Mouse (Mus musculus): ENCODE data around the gene Zfp609. TPM values are rescaled to one million over a fixed set of nuclear protein-coding genes. Genes with fewer than 3 reads are reported as not detected.

Gene Zfp609
- polyA plus RNA-seq, 1 experiment from 2014 or later, result 8.1 TPM

- no peaks in the 10 kb centered on the region for H3K9me3 ChIP-seq (replicated peaks; ENCODE audit: control insufficient read depth, low read length)
- H3K4me3 ChIP-seq (ENCODE audit: low read depth, low read length), result peak overlapping the region; percentile 36
- H3K4me2 ChIP-seq, result peak overlapping the region; percentile 90
- no peak overlapping the region for H3K9ac ChIP-seq (ENCODE audit: low read depth, low read length)
- 13% methylated on average over 5 of the region's 5 CpGs for WGBS (ENCODE audit: insufficient replicate concordance)
- no peaks in the 10 kb centered on the region for H3K27me3 ChIP-seq (ENCODE audit: control insufficient read depth, insufficient read depth, low read length)
- H3K4me1 ChIP-seq (ENCODE audit: control insufficient read depth, insufficient read depth, low read length), result peaks cover 34% of the 10 kb centered on the region
- H3K27ac ChIP-seq (ENCODE audit: low read depth, low read length), result peak overlapping the region; percentile 81
- no peak for ATAC-seq (replicated peaks; ENCODE audit: insufficient number of reproducible peaks, low FRiP score, low TSS enrichment)
- no peaks in the 10 kb centered on the region for H3K36me3 ChIP-seq (ENCODE audit: control insufficient read depth, insufficient read depth, low read length)
Observed at GRCm38 (mm10) chr9:65679181-65679761, 148.1 kb downstream of the Zfp609 start.

DNA sequence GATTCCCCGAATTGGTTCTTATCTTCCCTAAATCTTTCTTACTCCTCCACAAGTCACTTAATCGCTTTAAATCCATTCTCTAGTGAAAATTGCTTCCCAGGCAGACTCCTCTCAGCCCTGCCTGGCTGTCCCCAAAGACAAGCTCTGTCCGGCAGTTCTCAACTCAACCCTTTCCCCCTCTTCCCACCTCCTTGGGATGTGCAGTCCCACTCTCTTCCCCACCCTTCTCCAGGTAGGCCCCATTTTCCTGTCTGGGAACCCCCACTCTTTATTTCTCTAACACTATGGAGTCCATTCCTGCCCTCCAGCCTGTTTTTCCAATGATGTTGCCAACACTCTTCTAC is 150.3 kb downstream of the Zfp609 start:
- peak overlapping the region; percentile 78 for H3K4me3 ChIP-seq (ENCODE audit: low read depth, low read length)
- H3K9me3 ChIP-seq (replicated peaks; ENCODE audit: control insufficient read depth, low read length), result no peaks in the 10 kb centered on the region
- WGBS (ENCODE audit: insufficient replicate concordance), result 2% methylated on average over 3 of the region's 3 CpGs
- peak overlapping the region; percentile 83 for H3K9ac ChIP-seq (ENCODE audit: low read depth, low read length)
- peak overlapping the region; percentile 90 for H3K4me2 ChIP-seq
- H3K27me3 ChIP-seq (ENCODE audit: control insufficient read depth, insufficient read depth, low read length), result no peaks in the 10 kb centered on the region
- ATAC-seq (replicated peaks; ENCODE audit: insufficient number of reproducible peaks, low FRiP score, low TSS enrichment), result no peak
- H3K27ac ChIP-seq (ENCODE audit: low read depth, low read length), result peak overlapping the region; percentile 62
- H3K36me3 ChIP-seq (ENCODE audit: control insufficient read depth, insufficient read depth, low read length), result no peaks in the 10 kb centered on the region
- peaks cover 42% of the 10 kb centered on the region for H3K4me1 ChIP-seq (ENCODE audit: control insufficient read depth, insufficient read depth, low read length)

DNA sequence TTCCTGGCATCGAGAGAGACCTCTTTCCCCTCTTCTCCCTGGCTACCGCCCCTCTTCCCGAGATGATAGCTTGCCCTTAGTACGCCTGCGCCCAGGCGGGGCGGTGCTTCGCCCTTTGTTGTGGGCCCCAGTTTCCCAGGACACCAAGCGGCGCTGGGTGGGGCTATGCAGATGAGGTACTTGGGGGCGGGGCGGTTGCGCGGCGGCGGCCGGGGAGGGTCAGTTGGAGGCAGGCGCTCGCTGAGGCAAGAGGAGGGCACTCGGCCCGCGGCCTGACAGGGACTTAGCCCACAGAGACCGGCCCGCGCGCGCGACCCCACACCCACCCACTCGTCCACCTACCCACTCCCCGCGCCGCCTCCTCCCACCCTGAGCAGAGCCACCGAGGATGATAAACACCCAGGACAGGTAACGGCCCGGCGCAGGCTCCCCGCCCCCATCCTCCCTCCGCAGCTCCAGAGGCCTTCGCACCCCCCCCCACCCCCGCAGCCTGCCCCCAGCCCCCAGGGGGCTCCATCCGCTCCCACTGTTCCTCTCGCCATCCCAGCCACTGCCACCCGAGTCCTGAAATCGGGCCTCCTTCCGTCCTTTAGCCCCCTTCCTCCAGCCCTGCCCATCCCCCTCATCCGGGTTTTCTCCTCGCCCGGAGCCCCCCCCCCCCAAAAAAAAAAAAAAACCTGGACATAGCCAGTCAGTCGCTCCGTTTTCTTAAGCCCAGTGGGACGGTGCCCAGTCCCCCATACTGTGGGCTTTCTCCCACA is 150.8 kb downstream of the Zfp609 start:
- Histone ChIP-seq H3K36me3 (ENCODE audit: control insufficient read depth, insufficient read depth, low read length) (no peaks in the 10 kb centered on the region), H3K4me2 (peak overlapping the region; percentile 90), H3K9ac (ENCODE audit: low read depth, low read length) (peak overlapping the region; percentile 83), H3K9me3 (replicated peaks; ENCODE audit: control insufficient read depth, low read length) (no peaks in the 10 kb centered on the region), H3K4me1 (ENCODE audit: control insufficient read depth, insufficient read depth, low read length) (peaks cover 45% of the 10 kb centered on the region), H3K4me3 (ENCODE audit: low read depth, low read length) (peak overlapping the region; percentile 78), H3K27me3 (ENCODE audit: control insufficient read depth, insufficient read depth, low read length) (no peaks in the 10 kb centered on the region), H3K27ac (ENCODE audit: low read depth, low read length) (peak overlapping the region; percentile 62)
- peak; percentile 91 for ATAC-seq (replicated peaks; ENCODE audit: insufficient number of reproducible peaks, low FRiP score, low TSS enrichment)
- 2% methylated on average over 45 of the region's 51 CpGs for WGBS (ENCODE audit: insufficient replicate concordance)

DNA sequence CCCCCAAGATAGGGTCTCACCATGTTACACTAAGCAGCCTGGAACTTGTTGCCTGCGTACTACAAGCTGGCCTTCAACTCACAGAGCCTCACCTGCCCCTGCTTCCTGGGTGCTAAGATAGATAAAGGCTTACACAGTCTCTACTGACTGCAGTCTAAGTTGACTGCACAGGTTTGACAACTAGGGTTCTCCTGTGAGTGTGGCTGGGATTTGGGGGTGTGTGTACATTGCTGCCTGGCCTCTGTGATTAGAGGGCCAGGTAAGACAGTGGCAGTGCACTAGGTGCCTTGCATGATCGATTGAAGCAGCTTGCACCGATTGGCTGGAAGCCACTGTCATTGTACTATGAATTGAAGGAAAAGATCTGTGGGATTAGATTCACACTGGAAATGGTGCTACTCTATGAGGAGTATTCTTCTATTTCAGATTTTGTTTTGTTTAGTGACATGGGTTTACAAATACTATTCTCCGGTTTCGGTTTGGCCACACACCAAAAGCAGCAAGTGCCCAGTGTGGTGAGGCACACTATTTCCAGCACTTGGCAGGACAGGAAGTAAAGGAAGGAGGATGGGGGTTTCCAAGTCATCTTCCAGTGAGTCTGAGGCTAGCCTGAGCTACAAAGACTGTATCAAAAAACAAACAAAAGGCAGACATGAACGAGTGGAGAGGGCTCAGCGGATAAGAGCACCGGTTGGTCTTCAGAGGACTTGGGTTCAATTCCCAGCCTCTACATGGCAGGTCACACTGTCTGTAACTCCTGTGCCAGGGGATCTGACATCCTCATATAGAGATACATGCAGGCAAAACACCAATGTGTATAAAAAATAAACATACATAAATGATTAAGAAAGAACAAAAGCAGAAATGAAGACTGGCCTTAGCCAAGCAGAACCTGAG is 151.7 kb downstream of the Zfp609 start:
- Histone ChIP-seq H3K36me3 (ENCODE audit: control insufficient read depth, insufficient read depth, low read length) (no peaks in the 10 kb centered on the region), H3K4me2 (peak overlapping the region; percentile 90), H3K9me3 (replicated peaks; ENCODE audit: control insufficient read depth, low read length) (no peaks in the 10 kb centered on the region), H3K27ac (ENCODE audit: low read depth, low read length) (no peak overlapping the region), H3K4me3 (ENCODE audit: low read depth, low read length) (peak overlapping the region; percentile 78), H3K9ac (ENCODE audit: low read depth, low read length) (peak overlapping the region; percentile 49), H3K27me3 (ENCODE audit: control insufficient read depth, insufficient read depth, low read length) (no peaks in the 10 kb centered on the region), H3K4me1 (ENCODE audit: control insufficient read depth, insufficient read depth, low read length) (peaks cover 44% of the 10 kb centered on the region)
- peak; percentile 6; the same call in 1 of the 2 replicates for ATAC-seq (replicated peaks; ENCODE audit: insufficient number of reproducible peaks, low FRiP score, low TSS enrichment)
- WGBS (ENCODE audit: insufficient replicate concordance), result 52% methylated on average over 8 of the region's 8 CpGs

DNA sequence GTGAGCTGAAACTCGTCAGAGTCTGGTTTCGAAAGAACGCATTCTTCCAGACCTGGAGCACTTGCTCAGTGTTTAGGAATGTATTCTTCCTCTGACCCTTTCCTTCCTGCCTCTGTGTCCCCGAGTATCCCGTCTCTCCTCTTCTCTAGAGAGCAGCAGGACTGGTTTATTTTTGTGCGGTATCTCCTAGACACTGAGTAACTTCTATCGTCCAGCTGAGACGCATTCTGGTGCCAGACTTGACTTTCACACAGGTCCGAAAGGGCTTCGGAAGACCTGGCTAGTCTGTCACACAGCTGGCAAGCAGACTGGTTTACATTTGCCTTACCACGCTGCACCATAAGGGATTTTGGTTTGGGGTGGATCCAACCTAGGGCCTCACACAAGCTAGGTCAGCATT is 154.4 kb downstream of the Zfp609 start:
- whole genome bisulfite sequencing (ENCODE audit: insufficient replicate concordance), result 37% methylated on average over 11 of the region's 11 CpGs
- Histone ChIP-seq H3K4me3 (ENCODE audit: low read depth, low read length) (no peak overlapping the region), H3K9ac (ENCODE audit: low read depth, low read length) (peak overlapping the region; percentile 29; the same call in 1 of the 2 replicates), H3K4me1 (ENCODE audit: control insufficient read depth, insufficient read depth, low read length) (peaks cover 18% of the 10 kb centered on the region), H3K9me3 (replicated peaks; ENCODE audit: control insufficient read depth, low read length) (no peaks in the 10 kb centered on the region), H3K27me3 (ENCODE audit: control insufficient read depth, insufficient read depth, low read length) (no peaks in the 10 kb centered on the region), H3K27ac (ENCODE audit: low read depth, low read length) (peak overlapping the region; percentile 70), H3K4me2 (peak overlapping the region; percentile 19; the same call in 1 of the 2 replicates), H3K36me3 (ENCODE audit: control insufficient read depth, insufficient read depth, low read length) (no peaks in the 10 kb centered on the region)
- no peak for ATAC-seq (replicated peaks; ENCODE audit: insufficient number of reproducible peaks, low FRiP score, low TSS enrichment)

- Histone ChIP-seq H3K27me3 (ENCODE audit: control insufficient read depth, insufficient read depth, low read length) (no peaks in the 10 kb centered on the region), H3K9ac (ENCODE audit: low read depth, low read length) (no peak overlapping the region), H3K4me3 (ENCODE audit: low read depth, low read length) (no peak overlapping the region), H3K4me2 (no peak overlapping the region), H3K9me3 (replicated peaks; ENCODE audit: control insufficient read depth, low read length) (no peaks in the 10 kb centered on the region), H3K27ac (ENCODE audit: low read depth, low read length) (peak overlapping the region; percentile 15; the same call in 1 of the 2 replicates), H3K4me1 (ENCODE audit: control insufficient read depth, insufficient read depth, low read length) (peaks cover 13% of the 10 kb centered on the region), H3K36me3 (ENCODE audit: control insufficient read depth, insufficient read depth, low read length) (no peaks in the 10 kb centered on the region)
- 52% methylated on average over 9 of the region's 9 CpGs for WGBS (ENCODE audit: insufficient replicate concordance)
- no peak for ATAC-seq (replicated peaks; ENCODE audit: insufficient number of reproducible peaks, low FRiP score, low TSS enrichment)
Observed at GRCm38 (mm10) chr9:65671431-65671931, 155.9 kb downstream of the Zfp609 start.

DNA sequence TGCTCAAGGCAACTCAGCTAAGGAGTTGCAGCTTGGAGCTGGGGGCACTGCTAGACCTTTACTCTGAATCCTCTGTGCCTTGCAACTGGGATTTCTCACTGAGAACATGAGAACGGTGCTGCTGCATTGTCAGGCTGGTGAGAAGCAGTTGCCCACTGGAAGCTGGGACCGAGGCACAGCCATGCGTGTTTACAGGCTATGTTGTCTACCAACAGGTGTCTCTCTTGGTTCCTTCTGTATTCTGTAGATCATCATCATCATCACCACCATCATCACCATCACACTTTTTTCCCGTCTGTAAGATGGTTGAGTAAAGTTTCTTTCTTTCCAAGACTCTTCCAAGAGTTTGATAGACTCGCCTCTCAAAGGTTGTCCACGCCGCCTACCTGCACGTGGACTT is 159.7 kb downstream of the Zfp609 start, which contains the start of gene Oaz2:
TSS of gene Oaz2 (plus strand) at position 301 of the 400 bp plus-strand sequence.
- no peak for ATAC-seq (replicated peaks; ENCODE audit: insufficient number of reproducible peaks, low FRiP score, low TSS enrichment)
- Histone ChIP-seq H3K4me1 (ENCODE audit: control insufficient read depth, insufficient read depth, low read length) (peaks cover 8% of the 10 kb centered on the region), H3K36me3 (ENCODE audit: control insufficient read depth, insufficient read depth, low read length) (no peaks in the 10 kb centered on the region), H3K27ac (ENCODE audit: low read depth, low read length) (no peak within 1 kb of the TSS), H3K4me2 (no peak within 1 kb of the TSS), H3K4me3 (ENCODE audit: low read depth, low read length) (no peak within 1 kb of the TSS), H3K27me3 (ENCODE audit: control insufficient read depth, insufficient read depth, low read length) (no peaks in the 10 kb centered on the region), H3K9me3 (replicated peaks; ENCODE audit: control insufficient read depth, low read length) (no peaks in the 10 kb centered on the region), H3K9ac (ENCODE audit: low read depth, low read length) (no peak within 1 kb of the TSS)
- WGBS (ENCODE audit: insufficient replicate concordance), result 91% methylated on average over 8 of the region's 8 CpGs

GRCm38 (mm10) chr9:65666042-65666441 is 161.3 kb downstream of the Zfp609 start:
- ATAC-seq (replicated peaks; ENCODE audit: insufficient number of reproducible peaks, low FRiP score, low TSS enrichment), result no peak
- H3K4me2 ChIP-seq, result no peak overlapping the region
- H3K36me3 ChIP-seq (ENCODE audit: control insufficient read depth, insufficient read depth, low read length), result no peaks in the 10 kb centered on the region
- no peaks in the 10 kb centered on the region for H3K4me1 ChIP-seq (ENCODE audit: control insufficient read depth, insufficient read depth, low read length)
- WGBS (ENCODE audit: insufficient replicate concordance), result 19% methylated on average over 5 of the region's 5 CpGs
- H3K9ac ChIP-seq (ENCODE audit: low read depth, low read length), result no peak overlapping the region
- H3K27me3 ChIP-seq (ENCODE audit: control insufficient read depth, insufficient read depth, low read length), result no peaks in the 10 kb centered on the region
- no peak overlapping the region for H3K4me3 ChIP-seq (ENCODE audit: low read depth, low read length)
- H3K27ac ChIP-seq (ENCODE audit: low read depth, low read length), result no peak overlapping the region
- no peaks in the 10 kb centered on the region for H3K9me3 ChIP-seq (replicated peaks; ENCODE audit: control insufficient read depth, low read length)
